Mouse (Mus musculus): Measurements from ENCODE around the gene Olfr1493-ps1. TPM values are rescaled to one million over a fixed set of nuclear protein-coding genes. Genes with fewer than 3 reads are reported as not detected.

Olfr1493-ps1 gene
- polyA plus RNA-seq (2015; fragmentation: Nextera tagmentation; extraction: Ambion mirVana), result not detected in 2 replicates

DNA sequence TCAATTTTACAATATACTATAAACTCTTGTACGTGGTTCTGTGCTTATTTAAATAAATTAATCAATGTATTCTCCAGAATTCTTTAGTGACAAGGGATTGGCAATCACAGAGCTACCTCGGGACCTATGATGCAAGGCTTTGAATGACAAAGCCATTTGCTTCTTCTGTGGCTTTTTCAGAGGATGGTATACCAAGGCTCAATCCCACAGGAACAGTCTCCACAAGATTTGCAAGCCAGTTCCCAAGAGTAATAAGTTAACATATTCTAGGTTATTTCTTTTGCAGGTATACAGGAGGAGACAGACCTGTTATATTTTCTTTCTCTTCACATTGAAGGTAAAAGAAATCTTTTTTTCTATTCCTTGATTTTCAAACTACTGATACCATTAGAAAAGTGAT lies at the start of gene Olfr1493-ps1:
TSS of gene Olfr1493-ps1 (plus strand) at position 301 of the 400 bp plus-strand sequence.
- H3K27ac ChIP-seq, result no peak within 1 kb of the TSS
- no peak within 1 kb of the TSS for H3K4me2 ChIP-seq
- WGBS, result 62% methylated on average over 2 of the region's 2 CpGs
- H3K9ac ChIP-seq, result no peak within 1 kb of the TSS
- no peaks in the 10 kb centered on the region for H3K27me3 ChIP-seq (replicated peaks)
- no peak within 1 kb of the TSS for H3K4me3 ChIP-seq
- no peaks in the 10 kb centered on the region for H3K9me3 ChIP-seq
- H3K4me1 ChIP-seq, result no peaks in the 10 kb centered on the region
- H3K36me3 ChIP-seq (replicated peaks), result no peaks in the 10 kb centered on the region
- ATAC-seq (replicated peaks), result no peak

DNA sequence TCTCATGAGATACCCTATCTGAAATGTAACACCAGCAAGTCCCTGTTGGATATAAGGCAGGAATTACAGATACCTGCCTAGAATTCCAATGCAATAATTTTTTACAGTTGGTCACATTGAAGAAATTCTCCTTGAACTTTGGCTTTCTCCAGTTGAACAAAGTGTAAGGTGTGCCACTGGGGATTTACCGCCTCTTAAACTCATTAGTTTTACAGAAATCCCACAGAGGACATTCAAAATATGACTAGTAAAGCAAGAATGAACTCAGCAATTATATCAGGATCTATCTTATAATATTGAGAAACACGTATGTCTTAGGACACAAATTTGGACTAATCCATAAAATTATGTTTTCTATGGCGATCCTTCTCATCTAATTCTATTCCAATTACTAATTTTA lies 26.1 kb upstream of the Olfr1493-ps1 start, which contains the start of gene Olfr1491:
TSS of gene Olfr1491 (plus strand) at position 301 of the 400 bp plus-strand sequence.
- no peak for ATAC-seq (replicated peaks)
- WGBS, result 72% methylated on average over 3 of the region's 3 CpGs
- H3K4me2 ChIP-seq, result no peak within 1 kb of the TSS
- no peak within 1 kb of the TSS for H3K9ac ChIP-seq
- no peaks in the 10 kb centered on the region for H3K9me3 ChIP-seq
- H3K27me3 ChIP-seq (replicated peaks), result no peaks in the 10 kb centered on the region
- H3K4me1 ChIP-seq, result no peaks in the 10 kb centered on the region
- no peak within 1 kb of the TSS for H3K4me3 ChIP-seq
- H3K36me3 ChIP-seq (replicated peaks), result no peaks in the 10 kb centered on the region
- no peak within 1 kb of the TSS for H3K27ac ChIP-seq

DNA sequence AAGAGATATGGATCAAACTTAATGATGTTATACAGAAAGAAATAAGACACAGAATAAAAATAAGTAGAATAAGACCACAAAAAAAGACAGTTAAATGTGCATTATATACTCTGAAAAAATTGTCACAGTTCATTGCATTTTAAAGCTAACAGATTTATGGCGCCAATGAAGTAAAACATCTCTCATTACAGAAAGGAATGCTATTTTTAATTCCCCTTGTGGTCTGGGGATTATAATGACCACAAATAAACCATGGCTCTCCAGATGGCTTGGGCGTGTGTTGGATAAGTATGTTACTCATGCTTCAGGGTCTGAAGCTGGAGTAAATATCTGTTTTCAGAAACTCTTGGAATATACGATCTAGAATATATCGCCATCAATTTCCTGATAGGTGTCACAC lies 16.4 kb downstream of the Olfr1493-ps1 start, which contains the start of gene Olfr1494:
TSS of gene Olfr1494 (plus strand) at position 301 of the 400 bp plus-strand sequence.
- no peak within 1 kb of the TSS for H3K4me3 ChIP-seq
- no peaks in the 10 kb centered on the region for H3K36me3 ChIP-seq (replicated peaks)
- no peak within 1 kb of the TSS for H3K9ac ChIP-seq
- no peak for ATAC-seq (replicated peaks)
- no peaks in the 10 kb centered on the region for H3K4me1 ChIP-seq
- H3K27ac ChIP-seq, result no peak within 1 kb of the TSS
- WGBS, result 92% methylated on average over 4 of the region's 4 CpGs
- H3K27me3 ChIP-seq (replicated peaks), result no peaks in the 10 kb centered on the region
- H3K4me2 ChIP-seq, result no peak within 1 kb of the TSS
- H3K9me3 ChIP-seq, result no peaks in the 10 kb centered on the region; the same call in 1 of the 2 replicates

DNA sequence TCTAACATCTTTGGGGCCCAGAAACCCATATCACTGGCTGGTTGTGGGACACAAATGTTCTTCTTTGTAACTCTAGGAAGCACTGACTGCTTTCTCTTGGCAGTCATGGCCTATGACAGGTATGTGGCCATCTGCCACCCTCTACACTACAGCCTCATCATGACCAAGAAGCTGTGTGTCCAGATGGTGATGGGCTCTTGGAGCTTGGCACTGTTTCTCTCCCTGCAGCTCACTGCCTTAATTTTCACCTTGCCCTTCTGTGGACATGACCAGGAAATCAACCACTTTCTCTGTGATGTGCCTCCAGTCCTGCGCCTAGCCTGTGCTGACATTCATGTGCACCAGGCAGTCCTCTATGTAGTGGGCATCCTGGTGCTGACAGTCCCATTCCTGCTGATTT lies 26.3 kb downstream of the Olfr1493-ps1 start:
- no peak for ATAC-seq (replicated peaks)

DNA sequence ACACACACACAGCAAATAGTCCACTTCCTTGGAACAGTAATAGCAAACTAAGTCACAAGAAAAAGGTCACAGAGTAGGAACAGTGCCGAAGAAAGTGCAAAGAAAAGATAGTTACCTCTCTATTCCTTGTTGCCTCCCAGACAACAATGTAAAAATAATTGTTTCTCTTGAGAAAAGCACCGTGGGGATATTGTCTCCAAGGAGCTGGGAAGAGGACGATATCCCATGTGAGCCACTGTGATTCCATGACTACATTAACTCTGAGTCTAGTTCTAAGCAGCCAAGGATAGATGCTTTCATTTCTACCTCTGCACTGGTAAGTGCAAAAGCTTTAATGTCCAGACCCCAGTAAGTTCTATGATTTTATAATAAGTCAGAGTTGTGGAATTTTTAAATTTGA lies 41.2 kb downstream of the Olfr1493-ps1 start, which contains the start of gene Olfr1495:
TSS of gene Olfr1495 (plus strand) at position 301 of the 400 bp plus-strand sequence.
- H3K4me1 ChIP-seq, result no peaks in the 10 kb centered on the region
- H3K36me3 ChIP-seq (replicated peaks), result no peaks in the 10 kb centered on the region
- no peaks in the 10 kb centered on the region for H3K27me3 ChIP-seq (replicated peaks)
- H3K9ac ChIP-seq, result no peak within 1 kb of the TSS
- no peaks in the 10 kb centered on the region for H3K9me3 ChIP-seq
- 87% methylated on average over 3 of the region's 3 CpGs for WGBS
- H3K4me2 ChIP-seq, result no peak within 1 kb of the TSS
- no peak within 1 kb of the TSS for H3K27ac ChIP-seq
- no peak within 1 kb of the TSS for H3K4me3 ChIP-seq
- ATAC-seq (replicated peaks), result no peak

More for the DNA sequence above, 26.3 kb downstream of the Olfr1493-ps1 start:
- Histone ChIP-seq H3K27me3 (replicated peaks) (no peaks in the 10 kb centered on the region), H3K4me2 (no peak overlapping the region), H3K4me1 (no peaks in the 10 kb centered on the region), H3K4me3 (no peak overlapping the region), H3K27ac (no peak overlapping the region), H3K9me3 (no peaks in the 10 kb centered on the region), H3K36me3 (replicated peaks) (no peaks in the 10 kb centered on the region), H3K9ac (no peak overlapping the region)
- WGBS, result 83% methylated on average over 1 of the region's 1 CpGs

DNA sequence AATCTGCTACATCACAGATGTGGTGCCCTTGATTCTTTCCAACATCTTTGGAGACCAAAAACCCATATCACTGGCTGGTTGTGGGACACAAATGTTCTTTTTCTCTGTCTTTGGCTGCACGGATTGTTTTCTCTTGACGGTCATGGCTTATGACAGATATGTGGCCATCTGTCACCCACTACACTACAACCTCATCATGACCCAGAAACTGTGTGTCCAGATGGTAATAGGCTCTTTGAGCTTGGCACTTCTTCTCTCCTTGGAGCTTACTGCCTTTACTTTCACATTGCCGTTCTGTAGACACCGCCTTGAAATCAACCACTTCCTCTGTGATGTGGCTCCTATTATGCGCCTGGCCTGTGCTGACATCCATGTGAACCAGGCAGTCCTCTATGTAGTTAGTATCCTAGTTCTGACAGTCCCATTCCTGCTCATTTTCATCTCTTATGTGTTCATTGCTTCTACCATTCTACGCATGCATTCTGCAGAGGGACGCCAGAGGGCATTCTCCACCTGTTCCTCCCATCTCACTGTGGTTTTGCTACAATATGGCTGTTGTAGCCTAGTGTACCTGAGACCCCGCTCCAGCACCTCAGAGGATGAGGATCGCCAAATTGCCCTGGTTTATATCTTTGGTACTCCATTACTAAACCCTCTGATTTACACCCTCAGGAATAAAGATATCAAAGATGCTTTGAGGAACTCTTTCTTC lies 45.6 kb downstream of the Olfr1493-ps1 start:
- Histone ChIP-seq H3K27ac (no peak overlapping the region), H3K27me3 (replicated peaks) (no peaks in the 10 kb centered on the region), H3K4me1 (no peaks in the 10 kb centered on the region), H3K4me3 (no peak overlapping the region), H3K4me2 (no peak overlapping the region), H3K36me3 (replicated peaks) (no peaks in the 10 kb centered on the region), H3K9ac (no peak overlapping the region), H3K9me3 (no peaks in the 10 kb centered on the region)
- no peak for ATAC-seq (replicated peaks)
- 91% methylated on average over 9 of the region's 9 CpGs for WGBS

DNA sequence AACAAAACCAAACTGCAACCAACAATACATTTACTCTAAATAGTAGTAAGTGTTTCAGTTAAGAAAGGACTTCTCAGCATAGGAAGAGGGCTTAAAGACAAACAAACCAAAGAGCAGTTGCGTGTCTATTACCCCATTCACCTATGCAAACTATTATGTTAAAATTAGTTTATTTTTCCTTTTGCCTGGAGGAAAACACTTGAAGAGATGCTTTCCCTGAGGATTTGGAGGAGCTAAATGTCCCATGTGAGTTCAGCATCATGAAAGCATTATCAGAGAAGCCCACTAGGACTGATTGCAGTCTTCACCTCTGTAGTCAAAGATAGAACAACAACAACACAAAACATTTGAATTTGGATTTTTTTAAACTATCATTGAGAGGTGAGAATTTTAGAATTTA lies 54.5 kb downstream of the Olfr1493-ps1 start, which contains the start of gene Olfr1496:
TSS of gene Olfr1496 (plus strand) at position 301 of the 400 bp plus-strand sequence.
- no peaks in the 10 kb centered on the region for H3K27me3 ChIP-seq (replicated peaks)
- ATAC-seq (replicated peaks), result no peak
- 90% methylated on average over 1 of the region's 1 CpGs for WGBS

More for the DNA sequence above, 54.5 kb downstream of the Olfr1493-ps1 start, which contains the start of gene Olfr1496:
- Histone ChIP-seq H3K27ac (no peak within 1 kb of the TSS), H3K36me3 (replicated peaks) (no peaks in the 10 kb centered on the region), H3K4me1 (no peaks in the 10 kb centered on the region), H3K9me3 (no peaks in the 10 kb centered on the region), H3K9ac (no peak within 1 kb of the TSS), H3K4me3 (no peak within 1 kb of the TSS), H3K4me2 (no peak within 1 kb of the TSS)

Other genes starting within 250 kb of the Olfr1493-ps1 start
- not detected in 2 replicates for gene Olfr1475, start 243.1 kb upstream of the Olfr1493-ps1 start, polyA plus RNA-seq (2015; fragmentation: Nextera tagmentation; extraction: Ambion mirVana)
- not detected in 2 replicates for gene Olfr1477, start 222.7 kb upstream of the Olfr1493-ps1 start, polyA plus RNA-seq (2015; fragmentation: Nextera tagmentation; extraction: Ambion mirVana)
- not detected in 2 replicates for gene Olfr1480, start 195.4 kb upstream of the Olfr1493-ps1 start, polyA plus RNA-seq (2015; fragmentation: Nextera tagmentation; extraction: Ambion mirVana)
- not detected in 2 replicates for gene Olfr1484, start 139.8 kb upstream of the Olfr1493-ps1 start, polyA plus RNA-seq (2015; fragmentation: Nextera tagmentation; extraction: Ambion mirVana)
- gene Olfr1487, start 105.9 kb upstream of the Olfr1493-ps1 start, polyA plus RNA-seq (2015; fragmentation: Nextera tagmentation; extraction: Ambion mirVana), result not detected in 2 replicates
- gene Olfr1489, start 91.7 kb upstream of the Olfr1493-ps1 start, polyA plus RNA-seq (2015; fragmentation: Nextera tagmentation; extraction: Ambion mirVana), result not detected in 2 replicates
- gene Olfr1490, start 72.2 kb upstream of the Olfr1493-ps1 start, polyA plus RNA-seq (2015; fragmentation: Nextera tagmentation; extraction: Ambion mirVana), result not detected in 2 replicates
- not detected in 2 replicates for gene Olfr1491, start 26.0 kb upstream of the Olfr1493-ps1 start, polyA plus RNA-seq (2015; fragmentation: Nextera tagmentation; extraction: Ambion mirVana)
- gene Olfr1494, start 16.4 kb downstream of the Olfr1493-ps1 start, polyA plus RNA-seq (2015; fragmentation: Nextera tagmentation; extraction: Ambion mirVana), result not detected in 2 replicates
- gene Olfr1495, start 41.3 kb downstream of the Olfr1493-ps1 start, polyA plus RNA-seq (2015; fragmentation: Nextera tagmentation; extraction: Ambion mirVana), result not detected in 2 replicates
- not detected in 2 replicates for gene Olfr1496, start 54.6 kb downstream of the Olfr1493-ps1 start, polyA plus RNA-seq (2015; fragmentation: Nextera tagmentation; extraction: Ambion mirVana)
- gene Olfr1497, start 74.9 kb downstream of the Olfr1493-ps1 start, polyA plus RNA-seq (2015; fragmentation: Nextera tagmentation; extraction: Ambion mirVana), result not detected in 2 replicates
- gene Olfr1499, start 96.2 kb downstream of the Olfr1493-ps1 start, polyA plus RNA-seq (2015; fragmentation: Nextera tagmentation; extraction: Ambion mirVana), result not detected in 2 replicates
- gene Olfr1500, start 107.2 kb downstream of the Olfr1493-ps1 start, polyA plus RNA-seq (2015; fragmentation: Nextera tagmentation; extraction: Ambion mirVana), result not detected in 2 replicates
- not detected in 2 replicates for gene Olfr1501, start 127.4 kb downstream of the Olfr1493-ps1 start, polyA plus RNA-seq (2015; fragmentation: Nextera tagmentation; extraction: Ambion mirVana)
- gene Olfr1502, start 138.5 kb downstream of the Olfr1493-ps1 start, polyA plus RNA-seq (2015; fragmentation: Nextera tagmentation; extraction: Ambion mirVana), result not detected in 2 replicates
- not detected in 2 replicates for gene Olfr1504, start 174.7 kb downstream of the Olfr1493-ps1 start, polyA plus RNA-seq (2015; fragmentation: Nextera tagmentation; extraction: Ambion mirVana)
- not detected in 2 replicates for gene Olfr1505, start 190.3 kb downstream of the Olfr1493-ps1 start, polyA plus RNA-seq (2015; fragmentation: Nextera tagmentation; extraction: Ambion mirVana)